ENCODE assay signal across 23 mouse cellular contexts in the genomic region with DNA sequence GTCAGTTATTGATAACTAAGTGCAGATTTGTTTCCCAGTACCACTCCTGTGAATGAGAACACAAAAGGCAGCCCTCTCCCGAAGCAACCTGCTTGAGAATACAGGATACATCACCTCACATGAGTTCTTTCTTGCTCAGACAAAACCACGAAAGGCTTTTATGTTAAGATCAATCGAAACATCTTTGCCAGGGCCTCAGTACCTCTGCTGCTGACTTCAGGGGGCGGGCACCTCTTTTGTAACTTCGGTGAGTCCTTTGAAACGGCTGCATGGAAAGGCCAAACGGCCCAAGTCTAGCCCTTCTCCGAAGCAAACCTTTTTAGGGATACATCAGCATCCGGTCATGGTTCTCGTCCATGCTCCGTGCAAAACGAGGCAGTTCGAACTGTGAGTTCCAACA. TPM values are rescaled to one million over a fixed set of nuclear protein-coding genes. Genes with fewer than 3 reads are reported as not detected.
DNase-seq lines count a peak whose midpoint lies in the region; ATAC-seq lines count a peak whose summit lies in the region.
"Had no signal": no experiment of that assay in that cellular context is flagged by ENCODE, and none has a peak within 500 bp of the region (broad histone marks: within the 10 kb centered on the region; RNA-seq: fewer than 3 reads in every experiment).

No protein-coding gene starts in this region.

- no peaks in the 10 kb centered on the region for H3K36me3 ChIP-seq in forebrain, embryonic 14.5 days (ENCODE audit: control insufficient read depth, insufficient read depth, low read length)
- H3K36me3 ChIP-seq in forebrain, embryonic 15.5 days: no peaks in the 10 kb centered on the region
- no peaks in the 10 kb centered on the region for H3K36me3 ChIP-seq in midbrain, embryonic 16.5 days (ENCODE audit: control insufficient read depth, insufficient read depth, low read length)
- H3K36me3 ChIP-seq in midbrain, embryonic 14.5 days (ENCODE audit: control insufficient read depth, insufficient read depth, low read length): no peaks in the 10 kb centered on the region
- H3K36me3 ChIP-seq: embryonic facial prominence, embryonic 15.5 days; forebrain, embryonic 12.5 days; heart, embryonic 12.5 days; hindbrain, embryonic 10.5 days had no signal

- H3K9me3 ChIP-seq in forebrain, embryonic 14.5 days (replicated peaks; ENCODE audit: control insufficient read depth, low read length): no peaks in the 10 kb centered on the region
- no peaks in the 10 kb centered on the region for H3K9me3 ChIP-seq in forebrain, embryonic 15.5 days
- no peaks in the 10 kb centered on the region for H3K9me3 ChIP-seq in midbrain, embryonic 16.5 days (replicated peaks; ENCODE audit: control insufficient read depth, low read length, poor library complexity, severe bottlenecking)
- H3K9me3 ChIP-seq in midbrain, embryonic 14.5 days (ENCODE audit: control insufficient read depth, low read length): no peaks in the 10 kb centered on the region
- H3K9me3 ChIP-seq: embryonic facial prominence, embryonic 15.5 days; forebrain, embryonic 12.5 days; heart, embryonic 12.5 days; hindbrain, embryonic 10.5 days had no signal

- no peak overlapping the region for H3K4me3 ChIP-seq in forebrain, embryonic 14.5 days (ENCODE audit: low read depth, low read length)
- H3K4me3 ChIP-seq in forebrain, embryonic 15.5 days: no peak overlapping the region
- H3K4me3 ChIP-seq in midbrain, embryonic 16.5 days (ENCODE audit: low read depth, low read length): no peak overlapping the region
- H3K4me3 ChIP-seq in midbrain, embryonic 14.5 days (replicated peaks; ENCODE audit: low read depth, low read length): no peak overlapping the region
- H3K4me3 ChIP-seq: embryonic facial prominence, embryonic 15.5 days; erythroblast, embryonic 14.5 days; forebrain, embryonic 12.5 days; heart, adult 2 months; heart, embryonic 12.5 days; hindbrain, embryonic 10.5 days had no signal

- no peak overlapping the region for H3K4me2 ChIP-seq in forebrain, embryonic 14.5 days (ENCODE audit: low read length)
- H3K4me2 ChIP-seq in forebrain, embryonic 15.5 days (replicated peaks): no peak overlapping the region
- no peak overlapping the region for H3K4me2 ChIP-seq in midbrain, embryonic 16.5 days (ENCODE audit: low read length)
- H3K4me2 ChIP-seq in midbrain, embryonic 14.5 days (ENCODE audit: low read length): no peak overlapping the region
- H3K4me2 ChIP-seq: embryonic facial prominence, embryonic 15.5 days; forebrain, embryonic 12.5 days; heart, embryonic 12.5 days; hindbrain, embryonic 14.5 days had no signal

- 27% methylated on average over 13 of the region's 13 CpGs for whole genome bisulfite sequencing in forebrain, embryonic 14.5 days
- 29% methylated on average over 13 of the region's 13 CpGs for WGBS in forebrain, embryonic 15.5 days
- WGBS in midbrain, embryonic 16.5 days: 35% methylated on average over 13 of the region's 13 CpGs
- 31% methylated on average over 13 of the region's 13 CpGs for WGBS in midbrain, embryonic 14.5 days

- H3K27ac ChIP-seq in forebrain, embryonic 14.5 days (ENCODE audit: low read depth, low read length): no peak overlapping the region
- no peak overlapping the region for H3K27ac ChIP-seq in forebrain, embryonic 15.5 days (replicated peaks)
- H3K27ac ChIP-seq in midbrain, embryonic 16.5 days (ENCODE audit: low read length): no peak overlapping the region
- no peak overlapping the region for H3K27ac ChIP-seq in midbrain, embryonic 14.5 days (replicated peaks; ENCODE audit: low read depth, low read length)
- H3K27ac ChIP-seq: embryonic facial prominence, embryonic 15.5 days; forebrain, embryonic 12.5 days; heart, adult 2 months; hindbrain, embryonic 10.5 days; hindbrain, embryonic 14.5 days had no signal

- DNase-seq in forebrain, embryonic 14.5 days (ENCODE audit: low spot score): peak; percentile 3
- no peak for DNase-seq in midbrain, embryonic 14.5 days
- peak; percentile 9 to 42 for DNase-seq in thymus, postnatal 10 days (ENCODE audit: low spot score in 2 of 2)
- DNase-seq in thymus, postnatal 4 days: peak; percentile 49
- no peak for DNase-seq in retina, embryonic 14.5 days (ENCODE audit: low spot score)
- DNase-seq: adrenal gland, postnatal 14 days; cerebellum, adult 18-20 months; cerebellum, adult 9-11 months; cerebellum, postnatal 36 days; heart, adult 2 months had no signal

- ATAC-seq in forebrain, embryonic 14.5 days: no peak
- ATAC-seq in forebrain, embryonic 15.5 days (replicated peaks): no peak
- peak; percentile 71; the same call in 1 of the 2 replicates for ATAC-seq in midbrain, embryonic 16.5 days
- ATAC-seq in midbrain, embryonic 14.5 days (ENCODE audit: low FRiP score, low TSS enrichment): no peak
- no peak for ATAC-seq in frontal cortex, adult (ENCODE audit: low TSS enrichment)
- ATAC-seq: activated CD4-positive, CD25-positive, alpha-beta regulatory T cell, adult 4 months; Patski had no signal

- H3K4me1 ChIP-seq in forebrain, embryonic 14.5 days (ENCODE audit: control insufficient read depth, insufficient read depth, low read length): no peaks in the 10 kb centered on the region
- H3K4me1 ChIP-seq in forebrain, embryonic 15.5 days: no peaks in the 10 kb centered on the region
- H3K4me1 ChIP-seq in midbrain, embryonic 16.5 days (ENCODE audit: control insufficient read depth, insufficient read depth, low read length): no peaks in the 10 kb centered on the region
- no peaks in the 10 kb centered on the region for H3K4me1 ChIP-seq in midbrain, embryonic 14.5 days (ENCODE audit: control insufficient read depth, insufficient read depth, low read length)
- H3K4me1 ChIP-seq: embryonic facial prominence, embryonic 15.5 days; forebrain, embryonic 12.5 days; heart, embryonic 12.5 days had no signal

- H3K9ac ChIP-seq in forebrain, embryonic 14.5 days (ENCODE audit: low read length): no peak overlapping the region
- no peak overlapping the region for H3K9ac ChIP-seq in forebrain, embryonic 15.5 days (replicated peaks)
- no peak overlapping the region for H3K9ac ChIP-seq in midbrain, embryonic 16.5 days (ENCODE audit: low read depth, low read length)
- no peak overlapping the region for H3K9ac ChIP-seq in midbrain, embryonic 14.5 days (replicated peaks; ENCODE audit: low read length)
- H3K9ac ChIP-seq: embryonic facial prominence, embryonic 15.5 days; forebrain, embryonic 12.5 days; heart, embryonic 12.5 days; hindbrain, embryonic 14.5 days had no signal

- H3K27me3 ChIP-seq in forebrain, embryonic 14.5 days (replicated peaks; ENCODE audit: control insufficient read depth, insufficient read depth, low read length): no peaks in the 10 kb centered on the region
- H3K27me3 ChIP-seq in forebrain, embryonic 15.5 days: no peaks in the 10 kb centered on the region
- no peaks in the 10 kb centered on the region; the same call in 1 of the 2 replicates for H3K27me3 ChIP-seq in midbrain, embryonic 16.5 days (ENCODE audit: control insufficient read depth, insufficient read depth, low read depth, low read length)
- no peaks in the 10 kb centered on the region for H3K27me3 ChIP-seq in midbrain, embryonic 14.5 days (ENCODE audit: control insufficient read depth, insufficient read depth, low read length)
- H3K27me3 ChIP-seq: CH12.LX; embryonic facial prominence, embryonic 15.5 days; forebrain, embryonic 12.5 days; heart, embryonic 12.5 days had no signal

RNA-seq across cellular contexts. Expression of gene Agtr1a, which starts 15.7 kb away (rescaled TPM):
- polyA plus RNA-seq in forebrain, embryonic 14.5 days (2014; fragmentation: Nextera tagmentation; extraction: Ambion mirVana): 1.2 and 1.3 TPM in 2 replicates
- 0.69 and 0.91 TPM in 2 replicates for polyA plus RNA-seq in forebrain, embryonic 15.5 days (2015; fragmentation: Nextera tagmentation; extraction: Ambion mirVana)
- polyA plus RNA-seq in midbrain, embryonic 16.5 days (2015; fragmentation: Nextera tagmentation; extraction: Ambion mirVana): 0.66 and 0.69 TPM in 2 replicates
- polyA plus RNA-seq in midbrain, embryonic 14.5 days (2014; fragmentation: Nextera tagmentation; extraction: Ambion mirVana): 0.45 and 0.78 TPM in 2 replicates
- polyA plus RNA-seq: C2C12; erythroblast, embryonic 14.5 days; Patski had no signal

Comparison
In these comparisons a context has a peak if more than half of its experiments do, and no peak if none do; other contexts are left out.
1. DNase-seq: peak in forebrain, embryonic 14.5 days (single experiment), thymus, postnatal 10 days (2 of 2) and thymus, postnatal 4 days (single experiment); none in midbrain, embryonic 14.5 days (single experiment) and retina, embryonic 14.5 days (single experiment).